Mouse (Mus musculus) lung, postnatal 10 days (tissue): Measurements from ENCODE around the gene Gtf2a1.
A peak's percentile ranks its signal among the peaks of the same experiment; 100 is the strongest.
"Not testable (repeated sequence)": the region's sequence is repeated elsewhere in the genome, so short reads cannot be mapped to it uniquely, and the experiment has no call there.

Experiments
- DNase-seq: peaks from one replicate; pipeline ENCODE4 v3.0.0; 2021

Gtf2a1 gene

GRCm38 (mm10) chr12:91589847-91590690 lies at the start of gene Gtf2a1:
Gene Gtf2a1 (minus strand): TSS chr12:91590487.
- peak; percentile 96 for DNase-seq

GRCm38 (mm10) chr12:91638351-91638750 lies 48.1 kb upstream of the Gtf2a1 start:
- peak; percentile 45 for DNase-seq

- DNase-seq = no peak
Measured at GRCm38 (mm10) chr12:91637136-91637909, 47.0 kb upstream of the Gtf2a1 start.

GRCm38 (mm10) chr12:91626482-91626881 lies 36.2 kb upstream of the Gtf2a1 start:
- DNase-seq = no peak

- peak; percentile 49 for DNase-seq
Measured at GRCm38 (mm10) chr12:91625013-91625412, 34.7 kb upstream of the Gtf2a1 start.

GRCm38 (mm10) chr12:91609425-91609824 lies 19.1 kb upstream of the Gtf2a1 start:
- DNase-seq = no peak

- no peak for DNase-seq
Measured at GRCm38 (mm10) chr12:91607678-91608077, 17.4 kb upstream of the Gtf2a1 start.

- DNase-seq = no peak
Measured at GRCm38 (mm10) chr12:91606651-91607050, 16.4 kb upstream of the Gtf2a1 start.

- DNase-seq = no peak
Measured at GRCm38 (mm10) chr12:91604600-91604999, 14.3 kb upstream of the Gtf2a1 start.

- no peak for DNase-seq
Measured at GRCm38 (mm10) chr12:91592128-91592527, 1.8 kb upstream of the Gtf2a1 start.

- DNase-seq = no peak
Measured at GRCm38 (mm10) chr12:91591191-91591590, 904 bp upstream of the Gtf2a1 start.

- peak; percentile 26 for DNase-seq
Measured at GRCm38 (mm10) chr12:91590716-91591115, 429 bp upstream of the Gtf2a1 start.

- no peak for DNase-seq
Measured at GRCm38 (mm10) chr12:91589542-91589846, 793 bp downstream of the Gtf2a1 start.

- peak; percentile 58 for DNase-seq
Measured at GRCm38 (mm10) chr12:91588670-91589541, 1.4 kb downstream of the Gtf2a1 start.

GRCm38 (mm10) chr12:91588176-91588669 lies 2.1 kb downstream of the Gtf2a1 start:
- peak; percentile 95 for DNase-seq

- no peak for DNase-seq
Measured at GRCm38 (mm10) chr12:91587491-91588033, 2.7 kb downstream of the Gtf2a1 start.

- no peak for DNase-seq
Measured at GRCm38 (mm10) chr12:91587077-91587476, 3.2 kb downstream of the Gtf2a1 start.

GRCm38 (mm10) chr12:91585815-91586214 lies 4.5 kb downstream of the Gtf2a1 start:
- not testable (repeated sequence) for DNase-seq

- no peak for DNase-seq
Measured at GRCm38 (mm10) chr12:91585206-91585605, 5.1 kb downstream of the Gtf2a1 start.

GRCm38 (mm10) chr12:91583409-91583808 lies 6.9 kb downstream of the Gtf2a1 start:
- DNase-seq = no peak

GRCm38 (mm10) chr12:91582362-91583002 lies 7.8 kb downstream of the Gtf2a1 start:
- DNase-seq = no peak
